Mouse (Mus musculus) CH12.LX (cell line): ENCODE measurements around the gene Cc2d1a. TPM values are rescaled to one million over a fixed set of nuclear protein-coding genes. Genes with fewer than 3 reads are reported as not detected.

Experiments
- DNase-seq: peaks from one replicate; pipeline ENCODE4 v3.0.0-alpha.2; 2013; ENCODE audit errors: extremely low read depth
- H3K27ac ChIP-seq: 2 replicates; pipeline ENCODE4 v1.5.1; 2012; ENCODE audit warnings: low read depth, mild to moderate bottlenecking, control low read depth, moderate library complexity; ENCODE audit not compliant: insufficient read depth
- H3K27me3 ChIP-seq: replicated peaks from 2 replicates; pipeline ENCODE3; 2012; ENCODE audit warnings: inconsistent platforms
- H3K36me3 ChIP-seq, 2 experiments: replicated peaks in 1 of 2; 2 replicates each; pipeline versions ENCODE3 to v1.6.1; 2012; ENCODE audit warnings: inconsistent platforms in 1 of 2, low read length in 1 of 2, mild to moderate bottlenecking in 1 of 2, mixed read lengths in 1 of 2, moderate library complexity in 1 of 2; ENCODE audit not compliant: control insufficient read depth in 1 of 2, insufficient read depth in 1 of 2
- H3K4me1 ChIP-seq, 2 experiments: 2 replicates each; pipeline ENCODE4 v1.6.1; 2012; ENCODE audit warnings: inconsistent platforms in 1 of 2, moderate library complexity in 1 of 2; ENCODE audit not compliant: insufficient read depth in 2 of 2, control insufficient read depth in 1 of 2
- H3K4me2 ChIP-seq: 2 replicates; pipeline ENCODE4 v1.6.1; 2012; ENCODE audit warnings: low read depth, mild to moderate bottlenecking, control low read depth; ENCODE audit not compliant: poor library complexity, insufficient read depth, severe bottlenecking
- H3K4me3 ChIP-seq, 3 experiments: fragments of 150-350 bp in 1 of 3; sonication (generic) in 1 of 3; replicated peaks in 1 of 3; 2 replicates each; pipeline versions ENCODE3 to v1.5.1; 2011 to 2012; ENCODE audit warnings: low read depth in 2 of 3, low read length in 2 of 3, mild to moderate bottlenecking in 2 of 3, moderate library complexity in 2 of 3, control low read depth in 1 of 3, improper control_type of control experiment in 1 of 3, inconsistent platforms in 1 of 3, mixed read lengths in 1 of 3; ENCODE audit not compliant: poor library complexity in 1 of 3
- H3K79me2 ChIP-seq: replicated peaks from 2 replicates; pipeline ENCODE4 v1.6.1; 2012; ENCODE audit warnings: mild to moderate bottlenecking, moderate library complexity; ENCODE audit not compliant: control insufficient read depth, poor library complexity, insufficient read depth, severe bottlenecking; ENCODE audit errors: extremely low read depth
- H3K9ac ChIP-seq: 2 replicates; pipeline ENCODE4 v1.6.1; 2012; ENCODE audit warnings: low read depth, mild to moderate bottlenecking, control low read depth, moderate library complexity; ENCODE audit not compliant: insufficient read depth
- H3K9me3 ChIP-seq: replicated peaks from 2 replicates; pipeline ENCODE3; 2012; ENCODE audit warnings: low read length, inconsistent platforms, mixed read lengths
- BHLHE40 ChIP-seq: IDR thresholded peaks from 2 replicates; pipeline ENCODE4 v1.6.1; 2011; ENCODE audit warnings: mild to moderate bottlenecking, low read depth, low read length, improper control_type of control experiment
- CHD1 ChIP-seq: IDR thresholded peaks from 2 replicates; pipeline ENCODE4 v1.6.1; 2012; ENCODE audit warnings: low read depth, low read length, improper control_type of control experiment, inconsistent platforms
- CHD2 ChIP-seq: IDR thresholded peaks from 2 replicates; pipeline ENCODE4 v1.6.1; 2011; ENCODE audit warnings: low read length, improper control_type of control experiment
- E2F4 ChIP-seq: IDR thresholded peaks from 2 replicates; pipeline ENCODE4 v1.6.1; 2011; ENCODE audit warnings: low read depth, low read length, improper control_type of control experiment; ENCODE audit not compliant: insufficient replicate concordance
- ELF1 ChIP-seq: IDR thresholded peaks from 2 replicates; pipeline ENCODE4 v1.6.1; 2014; ENCODE audit warnings: low read depth, mild to moderate bottlenecking, inconsistent platforms, low read length, improper control_type of control experiment
- EP300 ChIP-seq: IDR thresholded peaks from 2 replicates; pipeline ENCODE4 v1.6.1; 2011; ENCODE audit warnings: low read length, improper control_type of control experiment
- HCFC1 ChIP-seq: IDR thresholded peaks from 2 replicates; pipeline ENCODE4 v1.6.1; 2012; ENCODE audit warnings: low read depth, mild to moderate bottlenecking, inconsistent platforms, low read length, improper control_type of control experiment
- JUN ChIP-seq: IDR thresholded peaks from 2 replicates; pipeline ENCODE4 v1.6.1; 2011; ENCODE audit warnings: low read depth, mild to moderate bottlenecking, low read length, improper control_type of control experiment, moderate library complexity; ENCODE audit not compliant: insufficient read depth
- KAT2A ChIP-seq: IDR thresholded peaks from 2 replicates; pipeline ENCODE4 v1.6.1; 2012; ENCODE audit warnings: low read length, improper control_type of control experiment, inconsistent platforms; ENCODE audit not compliant: insufficient replicate concordance
- MAX ChIP-seq: IDR thresholded peaks from 2 replicates; pipeline ENCODE4 v1.6.1; 2011; ENCODE audit warnings: low read length, improper control_type of control experiment
- MAZ ChIP-seq: IDR thresholded peaks from 2 replicates; pipeline ENCODE4 v1.6.1; 2012; ENCODE audit warnings: low read depth, mild to moderate bottlenecking, inconsistent platforms, low read length, improper control_type of control experiment, moderate library complexity
- MEF2A ChIP-seq: IDR thresholded peaks from 2 replicates; pipeline ENCODE4 v1.6.1; 2014; ENCODE audit warnings: low read depth, mild to moderate bottlenecking, inconsistent platforms, low read length, improper control_type of control experiment, borderline replicate concordance
- MXI1 ChIP-seq: IDR thresholded peaks from 2 replicates; pipeline ENCODE4 v1.6.1; 2011; ENCODE audit warnings: mild to moderate bottlenecking, low read depth, low read length, improper control_type of control experiment
- NELFE ChIP-seq: IDR thresholded peaks from 2 replicates; pipeline ENCODE4 v1.6.1; 2011; ENCODE audit warnings: low read depth, low read length, improper control_type of control experiment
- NRF1 ChIP-seq: IDR thresholded peaks from 2 replicates; pipeline ENCODE4 v1.6.1; 2014; ENCODE audit warnings: low read depth, mild to moderate bottlenecking, inconsistent platforms, low read length, improper control_type of control experiment, moderate library complexity
- POLR2A ChIP-seq: IDR thresholded peaks from 2 replicates; pipeline ENCODE4 v1.6.1; 2011; ENCODE audit warnings: low read depth, mild to moderate bottlenecking, improper control_type of control experiment, low read length
- RAD21 ChIP-seq: IDR thresholded peaks from 2 replicates; pipeline ENCODE4 v1.6.1; 2011; ENCODE audit warnings: low read depth, mild to moderate bottlenecking, low read length, improper control_type of control experiment, moderate library complexity
- RCOR1 ChIP-seq: conservative IDR thresholded peaks from 2 replicates; pipeline ENCODE4 v1.6.1; 2012; ENCODE audit warnings: low read depth, mild to moderate bottlenecking, inconsistent platforms, low read length, improper control_type of control experiment
- TBP ChIP-seq: conservative IDR thresholded peaks from 2 replicates; pipeline ENCODE4 v1.6.1; 2011; ENCODE audit warnings: low read depth, low read length, improper control_type of control experiment
- UBTF ChIP-seq: IDR thresholded peaks from 2 replicates; pipeline ENCODE4 v1.6.1; 2012; ENCODE audit warnings: low read depth, mild to moderate bottlenecking, inconsistent platforms, low read length, improper control_type of control experiment, moderate library complexity
- USF1 ChIP-seq: IDR thresholded peaks from 2 replicates; pipeline ENCODE4 v1.6.1; 2014; ENCODE audit warnings: low read depth, mild to moderate bottlenecking, inconsistent platforms, low read length, improper control_type of control experiment
- ZKSCAN1 ChIP-seq: IDR thresholded peaks from 2 replicates; pipeline ENCODE4 v1.6.1; 2012; ENCODE audit warnings: low read depth, inconsistent platforms, low read length, improper control_type of control experiment, borderline replicate concordance
- ZMIZ1 ChIP-seq: IDR thresholded peaks from 2 replicates; pipeline ENCODE4 v1.6.1; 2012; ENCODE audit warnings: low read depth, mild to moderate bottlenecking, inconsistent platforms, low read length, improper control_type of control experiment
- ZNF384 ChIP-seq: IDR thresholded peaks from 2 replicates; pipeline ENCODE4 v1.6.1; 2012; ENCODE audit warnings: low read depth, low read length, improper control_type of control experiment, inconsistent platforms
- dilution Hi-C: fragments of 300-500 bp; cut with MboI; formaldehyde crosslinking; loops from 2 replicates; pipeline ENCODE4 v1.14.3; 2020; ENCODE audit warnings: low sequenced_read_pairs; ENCODE audit not compliant: extremely low pct_unique_long_range_greater_than_20kb, extremely low pct_ligation_motif_present
- in situ Hi-C: fragments of 300-500 bp; cut with MboI; formaldehyde crosslinking; loops from 3 replicates; pipeline ENCODE4 v1.14.3; 2019; ENCODE audit warnings: low sequenced_read_pairs, low pct_ligation_motif_present, low pct_unique_long_range_greater_than_20kb, mixed read lengths
- polyA plus RNA-seq: library from polyadenylated mRNA; unstranded; fragments of >175 nt; gene quantifications from 2 replicates; pipeline ENCODE4 v1.2.1, GENCODE M21; 2012; ENCODE audit warnings: low read depth; ENCODE audit not compliant: insufficient read length
- total RNA-seq, 2 experiments: library from RNA; depleted of rRNA; stranded (reverse); fragments of 300-350 nt in 1 of 2; fragments of >200 nt in 1 of 2; gene quantifications; 2 replicates each; pipeline ENCODE4 v1.2.3; 2012 to 2014

Cc2d1a gene
- total and polyA plus RNA-seq, 3 experiments: 2.8 to 11.4 (median 7.8) TPM

- in situ Hi-C loops (loop anchor here (10.0 kb wide), 1 partner anchor 94 kb away; the partner anchor contains the start of gene Ccdc130), dilution Hi-C loops (no loop called here)
- Histone ChIP-seq H3K27me3 (peaks cover 24% of the 10 kb centered on the region), H3K27ac (no peak overlapping the region), H3K36me3 (no peaks in the 10 kb centered on the region), H3K9me3 (peaks cover 4% of the 10 kb centered on the region), H3K9ac (no peak overlapping the region), H3K79me2 (no peaks in the 10 kb centered on the region), H3K4me2 (no peak overlapping the region), H3K4me1 (0 out of 4 replicates have a peak, but pooled peaks cover 0 to 3% of the 10 kb centered on the region in 2 experiments), H3K4me3 (no peak overlapping the region)
- TF ChIP-seq TBP (no peak), RAD21 (no peak), ELF1 (no peak), HCFC1 (no peak), CHD1 (no peak), EP300 (no peak), USF1 (no peak), POLR2A (no peak), MAX (no peak), UBTF (no peak), ZNF384 (no peak), JUN (no peak), MAZ (no peak), KAT2A (no peak), BHLHE40 (no peak), MEF2A (no peak), E2F4 (no peak), NELFE (no peak), ZKSCAN1 (no peak)
- DNase-seq: no peak
Observed at GRCm38 (mm10) chr8:84180530-84181190, 32.9 kb upstream of the Cc2d1a start.

GRCm38 (mm10) chr8:84179946-84180345 lies 32.2 kb upstream of the Cc2d1a start:
- H3K79me2 ChIP-seq: no peaks in the 10 kb centered on the region
- dilution Hi-C loops: no loop called here
- H3K9me3 ChIP-seq: peaks cover under 1% of the 10 kb centered on the region
- H3K4me2 ChIP-seq: no peak overlapping the region
- no peaks in the 10 kb centered on the region for H3K36me3 ChIP-seq
- H3K27ac ChIP-seq: no peak overlapping the region
- H3K27me3 ChIP-seq: peaks cover 30% of the 10 kb centered on the region
- H3K4me3 ChIP-seq: no peak overlapping the region
- H3K9ac ChIP-seq: no peak overlapping the region
- H3K4me1 ChIP-seq: 0 out of 4 replicates have a peak, but pooled peaks cover 0 to 3% of the 10 kb centered on the region in 2 experiments
- in situ Hi-C loops: loop anchor here (10.0 kb wide), 1 partner anchor 95 kb away; the partner anchor contains the start of gene Ccdc130
- no peak for TF ChIP-seq CHD2
- no peak for TF ChIP-seq RCOR1
- no peak for TF ChIP-seq ZKSCAN1
- TF ChIP-seq NRF1: no peak
- no peak for TF ChIP-seq CHD1
- no peak for TF ChIP-seq ZMIZ1
- no peak for TF ChIP-seq MXI1
- no peak for TF ChIP-seq HCFC1
- no peak for DNase-seq
